Comparison of ENCODE assay signal across 9 mouse cellular contexts in genomic region chr15:77192154-77192935, GRCm38 (mm10).
DNase-seq lines count a peak whose midpoint lies in the region; ATAC-seq and TF ChIP-seq lines count a peak whose summit lies in the region.
"Had no signal": no experiment of that assay in that cellular context is flagged by ENCODE, and none has a peak within 500 bp of the region (broad histone marks: within the 10 kb centered on the region; RNA-seq: fewer than 3 reads in every experiment).

No protein-coding gene starts in this region.

- DNase-seq in forebrain, postnatal 0 days, result no peak
- peak; percentile 27 for DNase-seq in lung, postnatal 36 days
- no peak for DNase-seq in lung, postnatal 25 days (ENCODE audit: low spot score)
- DNase-seq in embryo, embryonic 10 days (ENCODE audit: low spot score), result no peak
- DNase-seq: layer of hippocampus, adult 9-11 months had no signal

- H3K36me3 ChIP-seq in forebrain, embryonic 16.5 days (ENCODE audit: control insufficient read depth, insufficient read depth), result no peaks in the 10 kb centered on the region
- H3K36me3 ChIP-seq in forebrain, postnatal 0 days (ENCODE audit: insufficient read depth), result no peaks in the 10 kb centered on the region
- no peaks in the 10 kb centered on the region for H3K36me3 ChIP-seq in heart, embryonic 11.5 days (ENCODE audit: control insufficient read depth, insufficient read depth, low read length)
- H3K36me3 ChIP-seq in small intestine, adult 2 months (ENCODE audit: control insufficient read depth, insufficient read depth, low read length), result no peaks in the 10 kb centered on the region

- H3K4me1 ChIP-seq in forebrain, embryonic 16.5 days (replicated peaks; ENCODE audit: control insufficient read depth, insufficient read depth, low read length), result peaks cover 13% of the 10 kb centered on the region
- no peaks in the 10 kb centered on the region for H3K4me1 ChIP-seq in forebrain, postnatal 0 days (ENCODE audit: insufficient read depth)
- H3K4me1 ChIP-seq in heart, embryonic 11.5 days (ENCODE audit: control insufficient read depth, insufficient read depth, low read length), result peaks cover 35% of the 10 kb centered on the region
- peaks cover 5% of the 10 kb centered on the region; the same call in 1 of the 2 replicates for H3K4me1 ChIP-seq in small intestine, adult 2 months (ENCODE audit: control insufficient read depth, insufficient read depth, insufficient read length, low read length)

- H3K9ac ChIP-seq in forebrain, embryonic 16.5 days (replicated peaks; ENCODE audit: low read depth, low read length), result no peak overlapping the region
- H3K9ac ChIP-seq in forebrain, postnatal 0 days, result no peak overlapping the region; the same call in 1 of the 2 replicates
- peak overlapping the region; percentile 39; the same call in 1 of the 2 replicates for H3K9ac ChIP-seq in heart, embryonic 11.5 days (ENCODE audit: low read depth, low read length)

- no peak overlapping the region for H3K4me3 ChIP-seq in forebrain, embryonic 16.5 days (replicated peaks; ENCODE audit: low read length)
- no peak overlapping the region for H3K4me3 ChIP-seq in forebrain, postnatal 0 days (ENCODE audit: low read depth, low read length)
- H3K4me3 ChIP-seq in heart, embryonic 11.5 days (ENCODE audit: low read depth, low read length), result no peak overlapping the region
- H3K4me3 ChIP-seq in small intestine, adult 2 months (ENCODE audit: low read depth, low read length), result no peak overlapping the region

- no peak for TF ChIP-seq CTCF in forebrain, postnatal 0 days (IDR thresholded peaks at IDR 0.05; ENCODE audit: low read depth)
- TF ChIP-seq CTCF in small intestine, adult 2 months (IDR thresholded peaks at IDR 0.05; ENCODE audit: extremely low read depth, insufficient read length, insufficient replicate concordance, low read depth, low read length), result no peak

- H3K4me2 ChIP-seq in forebrain, embryonic 16.5 days (ENCODE audit: low read length), result no peak overlapping the region
- no peak overlapping the region for H3K4me2 ChIP-seq in forebrain, postnatal 0 days (ENCODE audit: low read depth)
- H3K4me2 ChIP-seq in heart, embryonic 11.5 days, result no peak overlapping the region

- no peaks in the 10 kb centered on the region for H3K9me3 ChIP-seq in forebrain, embryonic 16.5 days (ENCODE audit: control insufficient read depth, low read length)
- H3K9me3 ChIP-seq in forebrain, postnatal 0 days (ENCODE audit: low read length), result no peaks in the 10 kb centered on the region
- H3K9me3 ChIP-seq in heart, embryonic 11.5 days (replicated peaks; ENCODE audit: control insufficient read depth, low read length), result no peaks in the 10 kb centered on the region

- no peaks in the 10 kb centered on the region for H3K27me3 ChIP-seq in forebrain, embryonic 16.5 days (replicated peaks; ENCODE audit: control insufficient read depth, insufficient read depth, low read length)
- H3K27me3 ChIP-seq in forebrain, postnatal 0 days (ENCODE audit: insufficient read depth, low read length), result no peaks in the 10 kb centered on the region
- H3K27me3 ChIP-seq in heart, embryonic 11.5 days (ENCODE audit: control insufficient read depth, insufficient read depth, low read length), result no peaks in the 10 kb centered on the region
- H3K27me3 ChIP-seq in small intestine, adult 2 months (ENCODE audit: control insufficient read depth, insufficient read depth, low read length), result no peaks in the 10 kb centered on the region

- 64% methylated on average over 14 of the region's 14 CpGs for WGBS in forebrain, embryonic 16.5 days
- 51% methylated on average over 14 of the region's 14 CpGs for WGBS in forebrain, postnatal 0 days
- WGBS in heart, embryonic 11.5 days (ENCODE audit: insufficient replicate concordance), result 61% methylated on average over 14 of the region's 14 CpGs
- WGBS in small intestine, adult 2 months, result 73% methylated on average over 14 of the region's 14 CpGs

- H3K27ac ChIP-seq in forebrain, embryonic 16.5 days (ENCODE audit: low read length), result peak overlapping the region; percentile 14; the same call in 1 of the 2 replicates
- H3K27ac ChIP-seq in forebrain, postnatal 0 days (ENCODE audit: low read depth, low read length), result no peak overlapping the region; the same call in 1 of the 2 replicates
- peak overlapping the region; percentile 31 for H3K27ac ChIP-seq in heart, embryonic 11.5 days (ENCODE audit: low read depth, low read length)
- peak overlapping the region; percentile 34; the same call in 1 of the 2 replicates for H3K27ac ChIP-seq in small intestine, adult 2 months (ENCODE audit: insufficient read depth, low read depth, low read length)

- TF ChIP-seq POLR2A in small intestine, adult 2 months (IDR thresholded peaks at IDR 0.05; ENCODE audit: low read depth, low read length), result no peak

- ATAC-seq in forebrain, embryonic 16.5 days, result no peak
- no peak for ATAC-seq in forebrain, postnatal 0 days
- no peak for ATAC-seq in heart, embryonic 11.5 days (replicated peaks; ENCODE audit: insufficient number of reproducible peaks, low FRiP score, low TSS enrichment)
- ATAC-seq in megakaryocyte progenitor cell, adult 5-6 weeks (replicated peaks; ENCODE audit: poor library complexity), result no peak
